Comparison of ENCODE assay signal across 10 mouse cellular contexts in genomic region chr9:44537625-44538301, GRCm38 (mm10). TPM values are rescaled to one million over a fixed set of nuclear protein-coding genes. Genes with fewer than 3 reads are reported as not detected.
DNase-seq lines count a peak whose midpoint lies in the region; ATAC-seq lines count a peak whose summit lies in the region.
"Had no signal": no experiment of that assay in that cellular context is flagged by ENCODE, and none has a peak within 500 bp of the region (broad histone marks: within the 10 kb centered on the region; RNA-seq: fewer than 3 reads in every experiment).

No protein-coding gene starts in this region.

- WGBS in forebrain, embryonic 10.5 days: 80% methylated on average over 19 of the region's 19 CpGs
- 81% methylated on average over 19 of the region's 19 CpGs for WGBS in forebrain, embryonic 16.5 days

- no peaks in the 10 kb centered on the region for H3K27me3 ChIP-seq in forebrain, embryonic 10.5 days (ENCODE audit: poor library complexity, severe bottlenecking)
- H3K27me3 ChIP-seq in forebrain, embryonic 16.5 days (replicated peaks; ENCODE audit: control insufficient read depth, insufficient read depth, low read length): no peaks in the 10 kb centered on the region
- H3K27me3 ChIP-seq: hindbrain, embryonic 12.5 days; limb, embryonic 12.5 days had no signal

- H3K9me3 ChIP-seq in forebrain, embryonic 10.5 days: no peaks in the 10 kb centered on the region
- no peaks in the 10 kb centered on the region for H3K9me3 ChIP-seq in forebrain, embryonic 16.5 days (ENCODE audit: control insufficient read depth, low read length)
- H3K9me3 ChIP-seq: hindbrain, embryonic 12.5 days; limb, embryonic 12.5 days had no signal

- H3K27ac ChIP-seq in forebrain, embryonic 10.5 days: peak overlapping the region; percentile 40
- no peak overlapping the region for H3K27ac ChIP-seq in forebrain, embryonic 16.5 days (ENCODE audit: low read length)
- H3K27ac ChIP-seq: hindbrain, embryonic 12.5 days; limb, embryonic 12.5 days had no signal

- no peak for DNase-seq in forebrain, embryonic 10.5 days (ENCODE audit: extremely low spot score, low spot score)
- peak; percentile 98 for DNase-seq in 416B (ENCODE audit: low read depth)
- no peak for DNase-seq in cerebellum, postnatal 14 days
- DNase-seq in Muller cell, postnatal 12 days (ENCODE audit: inconsistent ontology term): no peak
- DNase-seq in adrenal gland, postnatal 4 days (ENCODE audit: low spot score in 2 of 2): no peak

- peaks cover 26% of the 10 kb centered on the region for H3K4me1 ChIP-seq in forebrain, embryonic 10.5 days
- H3K4me1 ChIP-seq in forebrain, embryonic 16.5 days (replicated peaks; ENCODE audit: control insufficient read depth, insufficient read depth, low read length): no peaks in the 10 kb centered on the region
- H3K4me1 ChIP-seq: hindbrain, embryonic 12.5 days had no signal

- H3K9ac ChIP-seq in forebrain, embryonic 16.5 days (replicated peaks; ENCODE audit: low read depth, low read length): no peak overlapping the region
- H3K9ac ChIP-seq: hindbrain, embryonic 12.5 days; limb, embryonic 12.5 days had no signal

- H3K36me3 ChIP-seq in forebrain, embryonic 10.5 days (replicated peaks): no peaks in the 10 kb centered on the region
- H3K36me3 ChIP-seq in forebrain, embryonic 16.5 days (ENCODE audit: control insufficient read depth, insufficient read depth): no peaks in the 10 kb centered on the region
- H3K36me3 ChIP-seq: hindbrain, embryonic 12.5 days; limb, embryonic 12.5 days had no signal

- no peak for ATAC-seq in forebrain, embryonic 16.5 days
- ATAC-seq in granulocyte monocyte progenitor cell, adult 5-6 weeks (replicated peaks; ENCODE audit: poor library complexity, severe bottlenecking): peak; percentile 85
- ATAC-seq in megakaryocyte progenitor cell, adult 5-6 weeks (replicated peaks; ENCODE audit: poor library complexity): peak; percentile 75

- H3K4me2 ChIP-seq in forebrain, embryonic 16.5 days (ENCODE audit: low read length): no peak overlapping the region
- H3K4me2 ChIP-seq: hindbrain, embryonic 12.5 days; limb, embryonic 12.5 days had no signal

- no peak overlapping the region for H3K4me3 ChIP-seq in forebrain, embryonic 10.5 days
- no peak overlapping the region for H3K4me3 ChIP-seq in forebrain, embryonic 16.5 days (replicated peaks; ENCODE audit: low read length)
- H3K4me3 ChIP-seq: hindbrain, embryonic 12.5 days; limb, embryonic 12.5 days had no signal

RNA-seq across cellular contexts. Expression of gene Cxcr5, which starts 23.9 kb away (rescaled TPM):
- 0.05 TPM in 1 of 2 replicates, not detected in the other for polyA plus RNA-seq in forebrain, embryonic 10.5 days (2016; fragmentation: Nextera tagmentation; extraction: Ambion mirVana)
- not detected in 2 replicates for polyA plus RNA-seq in forebrain, embryonic 16.5 days (2015; fragmentation: Nextera tagmentation; extraction: Ambion mirVana)
- total RNA-seq in granulocyte monocyte progenitor cell, adult 5-6 weeks (2014; fragmentation: Nextera tagmentation): not detected in 2 replicates
- total RNA-seq in granulocyte monocyte progenitor cell, adult 5-6 weeks (2017): not detected in 2 replicates
- not detected in 2 replicates for total RNA-seq in megakaryocyte progenitor cell, adult 5-6 weeks (2015)
- not detected in 2 replicates for total RNA-seq in megakaryocyte progenitor cell, adult 5-6 weeks (2017)
- total RNA-seq in adrenal gland, postnatal 4 days (2021): under 1 TPM in 1 of 2 experiments, not detected in 1; 0.23 TPM
- polyA plus RNA-seq: hindbrain, embryonic 12.5 days; limb, embryonic 12.5 days had no signal

RNA-seq across cellular contexts. Expression of gene Bcl9l, which starts 55.1 kb away (rescaled TPM):
- 3.9 and 5.0 TPM in 2 replicates for polyA plus RNA-seq in forebrain, embryonic 10.5 days (2016; fragmentation: Nextera tagmentation; extraction: Ambion mirVana)
- 13.8 and 15.0 TPM in 2 replicates for polyA plus RNA-seq in forebrain, embryonic 16.5 days (2015; fragmentation: Nextera tagmentation; extraction: Ambion mirVana)
- 8.7 and 13.0 TPM in 2 replicates for total RNA-seq in granulocyte monocyte progenitor cell, adult 5-6 weeks (2014; fragmentation: Nextera tagmentation)
- 1.6 and 2.6 TPM in 2 replicates for total RNA-seq in granulocyte monocyte progenitor cell, adult 5-6 weeks (2017)
- 4.3 and 4.5 TPM in 2 replicates for total RNA-seq in megakaryocyte progenitor cell, adult 5-6 weeks (2015)
- total RNA-seq in megakaryocyte progenitor cell, adult 5-6 weeks (2017): 1.6 and 1.8 TPM in 2 replicates
- total RNA-seq in adrenal gland, postnatal 4 days (2021): 10 to 100 TPM; 86.4 to 97.9 TPM

Comparison
In these comparisons a context has a peak if more than half of its experiments do, and no peak if none do; other contexts are left out.
1. RNA of gene Bcl9l, which starts 55.1 kb away (total RNA-seq): 86.4 to 97.9 TPM in adrenal gland, postnatal 4 days; 1.6 to 13.0 TPM in granulocyte monocyte progenitor cell, adult 5-6 weeks and 1.6 to 4.5 TPM in megakaryocyte progenitor cell, adult 5-6 weeks; every median in the first group is over 4 times any median in the second.